Mouse (Mus musculus): Measurements from ENCODE around the gene Ctnnd2. TPM values are rescaled to one million over a fixed set of nuclear protein-coding genes. Genes with fewer than 3 reads are reported as not detected.

The Ctnnd2 gene
- polyA plus RNA-seq, 1 experiment = 135 TPM

GRCm38 (mm10) chr15:30962421-30963160 is 790.2 kb downstream of the Ctnnd2 start:
- DNase-seq (ENCODE audit: extremely low spot score in 1 of 2, low spot score in 1 of 2) = peak in 1 of 2 experiments; percentile 17

DNA sequence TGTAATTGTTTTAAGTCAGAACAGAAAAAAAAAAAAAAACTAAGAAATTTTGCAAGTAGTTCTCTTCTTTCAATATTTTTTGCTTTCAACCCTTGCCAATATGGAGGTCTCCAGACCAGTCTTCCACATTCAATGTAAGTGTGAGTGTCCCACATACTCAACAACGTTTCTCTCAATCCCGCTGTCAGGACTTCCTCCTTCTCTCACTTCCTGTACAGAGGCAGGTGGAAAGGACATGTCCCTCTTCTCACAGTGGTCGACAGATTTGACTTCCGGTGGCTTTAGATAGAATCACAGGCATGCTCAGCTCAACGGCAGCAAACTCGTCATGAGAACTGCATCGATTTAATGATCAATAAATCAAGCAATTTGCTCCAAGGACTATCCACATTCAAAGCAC is 791.7 kb downstream of the Ctnnd2 start:
- no peak for DNase-seq (ENCODE audit: extremely low spot score in 1 of 2, low spot score in 1 of 2)

DNA sequence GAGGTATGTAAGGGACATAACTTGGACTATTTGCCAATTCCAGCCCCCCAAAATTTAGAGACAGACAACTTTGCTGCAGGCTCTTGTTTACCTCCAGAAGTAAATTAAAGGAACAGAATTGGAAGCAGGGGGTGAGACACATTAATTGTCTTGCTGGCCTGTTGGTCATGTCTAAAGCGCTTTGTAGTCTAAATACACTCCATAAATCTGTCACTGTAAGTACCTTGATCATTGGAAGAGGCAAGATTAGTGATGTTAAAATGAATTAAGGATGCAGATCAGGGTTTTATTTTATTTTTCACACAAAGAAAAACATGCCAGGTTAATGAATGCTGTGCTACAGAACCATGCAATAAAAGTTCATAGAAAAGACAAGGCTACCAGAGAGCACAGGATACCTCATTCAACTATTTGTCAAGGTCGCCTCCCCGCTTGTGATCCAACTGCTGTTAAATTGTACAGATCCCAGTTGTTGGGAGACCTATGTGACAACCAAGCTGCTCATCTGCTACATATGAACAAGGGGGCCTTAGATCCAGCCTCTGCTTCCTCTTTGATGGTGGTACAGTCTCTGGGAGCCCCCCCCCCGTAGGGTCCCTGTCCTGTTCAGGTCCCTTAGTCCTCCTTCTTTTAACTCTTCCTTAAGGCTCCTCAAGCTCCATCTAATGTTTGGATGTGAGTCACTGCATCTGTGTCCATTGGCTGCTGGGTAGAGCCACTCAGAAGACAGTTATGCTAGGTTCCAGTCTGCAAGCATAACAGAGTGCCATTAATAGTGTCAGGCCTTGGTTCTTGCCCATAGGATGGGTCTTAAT is 792.7 kb downstream of the Ctnnd2 start:
- no peak for DNase-seq (ENCODE audit: extremely low spot score in 1 of 2, low spot score in 1 of 2)

DNA sequence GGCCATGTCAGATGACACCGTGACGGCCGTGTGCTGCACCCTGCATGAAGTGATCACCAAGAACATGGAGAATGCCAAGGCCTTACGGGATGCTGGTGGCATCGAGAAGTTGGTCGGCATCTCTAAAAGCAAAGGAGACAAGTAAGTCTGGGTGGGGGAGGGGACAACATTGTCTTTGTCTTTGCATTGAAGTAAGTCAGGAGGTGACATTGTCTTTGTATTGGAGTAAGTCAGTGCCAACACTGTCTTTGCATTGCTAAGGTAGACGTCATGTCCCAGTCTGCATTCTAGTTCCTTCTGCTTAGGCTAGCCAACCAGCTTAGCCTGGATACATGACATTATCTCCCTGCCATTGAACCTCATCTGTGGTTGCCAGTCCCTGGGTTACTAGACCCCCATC is 794.4 kb downstream of the Ctnnd2 start:
- DNase-seq (ENCODE audit: extremely low spot score in 1 of 2, low spot score in 1 of 2) = no peak

DNA sequence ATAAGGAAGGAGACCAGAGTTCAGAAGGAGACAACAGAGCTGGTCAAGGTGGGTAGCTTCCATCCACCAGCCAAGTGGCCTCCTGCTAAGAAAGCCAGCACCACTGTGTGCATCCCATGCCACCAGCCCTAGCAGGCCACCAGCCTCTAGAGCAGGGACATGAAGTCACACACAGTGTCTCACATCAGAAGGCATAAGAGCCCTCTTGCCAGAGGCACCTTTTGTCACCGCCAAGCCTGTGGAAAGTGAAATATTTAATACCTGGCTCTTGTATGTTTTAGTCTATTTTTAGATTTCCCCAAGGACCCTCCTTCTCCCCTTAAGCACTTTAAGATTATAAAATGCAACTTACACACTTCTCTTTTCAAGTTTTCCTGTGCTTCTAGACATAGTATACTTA is 802.0 kb downstream of the Ctnnd2 start:
- DNase-seq (ENCODE audit: extremely low spot score in 1 of 2, low spot score in 1 of 2) = no peak

- peak in 1 of 2 experiments; percentile 34 for DNase-seq (ENCODE audit: extremely low spot score in 1 of 2, low spot score in 1 of 2)
Measured at GRCm38 (mm10) chr15:30974991-30975775, 802.8 kb downstream of the Ctnnd2 start.

DNA sequence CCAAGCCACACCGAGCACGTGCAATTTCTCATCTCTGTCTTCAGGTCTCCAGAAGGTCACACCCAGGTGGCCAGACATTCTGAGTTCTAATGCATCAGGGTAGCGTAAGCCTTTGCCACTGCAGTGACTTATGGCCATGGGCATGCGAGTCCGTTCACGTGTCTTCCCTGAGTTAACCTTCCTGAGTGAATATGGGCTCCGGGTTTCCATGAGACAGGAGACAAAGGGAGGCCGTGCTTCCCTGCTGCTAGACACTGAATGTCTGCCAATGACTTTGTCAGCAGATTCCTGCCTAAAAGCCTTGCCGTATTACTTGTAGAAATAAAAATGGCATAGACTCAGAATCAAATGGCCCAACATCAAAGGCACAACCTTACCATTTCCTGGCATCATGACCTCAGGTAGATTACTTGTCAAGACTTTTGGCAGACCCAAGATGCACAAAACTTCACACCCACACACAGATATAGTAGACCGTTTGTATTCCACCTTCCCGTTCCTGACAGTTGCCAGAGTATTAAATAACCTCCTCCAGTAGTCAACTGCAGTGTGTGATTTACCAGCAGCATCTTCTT is 804.9 kb downstream of the Ctnnd2 start:
- no peak for DNase-seq (ENCODE audit: extremely low spot score in 1 of 2, low spot score in 1 of 2)

DNA sequence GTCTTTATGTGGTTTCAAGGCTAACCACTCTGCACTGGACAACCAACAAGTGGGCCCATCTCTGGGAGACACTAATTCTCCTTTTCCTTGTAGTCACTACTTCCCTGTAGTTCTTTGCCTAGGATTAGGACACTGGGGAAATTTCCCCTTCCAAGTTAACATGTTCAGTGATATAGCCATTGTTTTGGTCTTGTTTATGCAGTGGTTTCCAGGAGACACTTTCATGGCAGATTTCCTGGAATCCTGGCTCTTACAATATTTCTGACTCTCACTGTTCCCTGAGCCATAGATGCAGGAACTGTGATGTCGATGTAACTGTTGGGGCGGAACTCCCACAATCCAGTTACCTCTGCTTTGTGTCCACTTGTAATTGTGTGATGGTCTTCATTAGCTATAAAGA is 814.5 kb downstream of the Ctnnd2 start:
- DNase-seq (ENCODE audit: extremely low spot score in 1 of 2, low spot score in 1 of 2) = no peak

- no peak for DNase-seq (ENCODE audit: extremely low spot score in 1 of 2, low spot score in 1 of 2)
Measured at GRCm38 (mm10) chr15:30990421-30991252, 818.2 kb downstream of the Ctnnd2 start.

DNA sequence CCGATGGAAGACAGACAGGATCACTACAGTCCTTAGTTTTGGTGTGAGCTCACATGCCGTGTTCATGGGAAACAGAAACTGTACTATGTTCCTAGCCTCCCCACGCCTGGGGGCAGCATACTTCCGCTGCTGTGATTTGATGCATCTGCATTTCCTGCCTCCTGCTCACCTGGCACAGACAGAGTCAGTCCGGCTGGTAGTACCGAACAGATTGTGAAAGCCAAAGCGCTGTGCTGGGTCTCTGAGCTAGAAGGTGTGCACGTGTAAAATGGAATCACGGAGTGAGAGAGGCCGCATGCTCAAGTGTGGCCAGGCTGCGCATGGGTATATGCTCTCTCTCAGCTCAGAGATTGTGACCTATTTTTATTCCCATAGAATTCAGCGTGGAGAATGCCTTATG is 820.0 kb downstream of the Ctnnd2 start:
- DNase-seq (ENCODE audit: extremely low spot score in 1 of 2, low spot score in 1 of 2) = no peak

- no peak for DNase-seq (ENCODE audit: extremely low spot score in 1 of 2, low spot score in 1 of 2)
Measured at GRCm38 (mm10) chr15:30992901-30993300, 820.5 kb downstream of the Ctnnd2 start.

DNA sequence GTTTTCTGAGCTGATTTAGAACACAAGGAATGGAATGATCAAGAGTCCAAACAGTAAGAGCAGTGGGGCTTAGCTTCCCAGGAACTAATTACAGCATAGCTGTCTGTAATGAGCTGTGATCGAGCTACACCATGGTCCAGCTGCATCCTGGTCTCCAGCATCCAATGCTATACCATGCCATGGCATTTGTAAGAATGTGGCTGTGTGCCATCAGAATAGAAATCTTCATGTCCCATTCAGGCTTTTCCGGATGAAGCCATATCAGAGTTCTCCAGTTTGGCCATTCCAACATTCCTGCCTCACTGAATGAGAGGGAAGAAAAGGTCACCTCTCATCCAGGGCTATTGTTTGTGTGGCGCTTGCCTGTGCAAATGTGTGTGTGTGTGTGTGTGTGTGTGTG is 823.0 kb downstream of the Ctnnd2 start:
- DNase-seq (ENCODE audit: extremely low spot score in 1 of 2, low spot score in 1 of 2) = no peak

GRCm38 (mm10) chr15:31004468-31004867 is 832.1 kb downstream of the Ctnnd2 start:
- DNase-seq (ENCODE audit: extremely low spot score in 1 of 2, low spot score in 1 of 2) = no peak

GRCm38 (mm10) chr15:31004976-31005375 is 832.6 kb downstream of the Ctnnd2 start:
- no peak for DNase-seq (ENCODE audit: extremely low spot score in 1 of 2, low spot score in 1 of 2)

DNA sequence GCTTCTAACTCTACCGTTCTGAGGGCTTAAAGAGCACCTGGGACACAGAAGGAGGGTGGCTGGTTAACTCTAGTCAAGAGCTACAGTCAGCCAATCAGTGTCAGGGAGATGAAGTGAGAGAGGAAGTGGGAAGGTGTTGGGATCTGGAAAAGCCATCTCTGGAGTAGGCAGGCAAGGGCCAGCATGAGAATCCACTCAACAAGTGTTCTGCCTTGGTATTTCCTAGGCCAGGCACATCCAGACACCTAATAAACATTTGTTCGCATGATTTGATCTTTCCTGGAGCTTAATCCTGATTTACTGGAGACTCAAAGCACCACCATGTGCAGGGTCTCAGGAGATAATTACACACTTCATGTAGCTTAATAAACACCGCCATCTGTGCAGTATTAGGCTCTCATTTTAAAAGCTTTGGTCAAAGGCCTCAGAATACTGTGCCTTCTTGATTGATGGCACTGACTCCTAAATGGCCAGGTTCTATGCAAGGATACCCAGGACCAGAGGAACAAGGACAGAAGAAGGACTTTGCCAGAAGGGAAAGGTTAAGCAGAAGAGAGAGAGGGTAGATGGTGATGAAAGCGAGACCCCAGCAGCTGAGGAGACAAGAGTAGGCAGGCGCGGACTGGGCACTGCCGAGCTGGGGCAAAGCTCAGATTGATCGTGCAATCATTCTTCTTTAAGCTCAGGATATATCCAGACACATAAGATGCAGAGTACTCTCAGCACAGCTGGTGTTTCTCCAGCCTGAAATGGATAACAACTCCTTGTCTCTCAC is 833.8 kb downstream of the Ctnnd2 start:
- DNase-seq (ENCODE audit: extremely low spot score in 1 of 2, low spot score in 1 of 2) = no peak

- DNase-seq (ENCODE audit: extremely low spot score in 1 of 2, low spot score in 1 of 2) = no peak
Measured at GRCm38 (mm10) chr15:31006825-31007157, 834.4 kb downstream of the Ctnnd2 start.

- DNase-seq (ENCODE audit: extremely low spot score in 1 of 2, low spot score in 1 of 2) = no peak
Measured at GRCm38 (mm10) chr15:31008594-31008993, 836.2 kb downstream of the Ctnnd2 start.

GRCm38 (mm10) chr15:31020769-31021168 is 848.4 kb downstream of the Ctnnd2 start:
- DNase-seq (ENCODE audit: extremely low spot score in 1 of 2, low spot score in 1 of 2) = no peak

DNA sequence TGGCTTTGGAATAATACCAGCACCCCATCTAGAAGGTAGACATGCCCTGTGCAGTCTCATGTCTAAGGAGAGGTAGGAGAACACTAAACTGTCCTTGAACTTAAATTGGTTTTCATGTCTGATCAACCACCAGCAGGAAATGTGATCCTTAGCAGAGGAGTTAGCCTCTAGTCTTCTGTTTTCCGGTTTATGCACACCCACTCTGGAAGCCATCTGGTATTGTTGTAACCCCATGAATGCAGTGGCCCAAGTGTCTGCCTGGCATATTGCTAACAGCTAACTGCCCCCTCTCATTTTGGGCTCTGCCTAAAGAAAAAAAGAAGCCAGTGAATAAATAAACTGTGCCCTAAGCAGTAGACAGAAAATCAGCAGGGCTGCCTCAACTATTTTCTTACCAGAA is 849.6 kb downstream of the Ctnnd2 start:
- peak in 1 of 2 experiments; percentile 28 for DNase-seq (ENCODE audit: extremely low spot score in 1 of 2, low spot score in 1 of 2)

Data from frontal cortex, adult 2 months (tissue).